Mouse (Mus musculus): ENCODE measurements around the gene Arhgap35. TPM values are rescaled to one million over a fixed set of nuclear protein-coding genes. Genes with fewer than 3 reads are reported as not detected.

The Arhgap35 gene
- polyA plus RNA-seq, 1 experiment from 2014 or later: 41.5 TPM

GRCm38 (mm10) chr7:16587649-16588048 is 27.1 kb downstream of the Arhgap35 start:
- ATAC-seq (ENCODE audit: low FRiP score, low TSS enrichment): no peak
- Histone ChIP-seq H3K36me3 (ENCODE audit: control insufficient read depth, insufficient read depth, low read length) (no peaks in the 10 kb centered on the region), H3K4me2 (ENCODE audit: low read length) (no peak overlapping the region), H3K27ac (replicated peaks; ENCODE audit: low read depth, low read length) (no peak overlapping the region), H3K4me1 (ENCODE audit: control insufficient read depth, insufficient read depth, low read length) (peaks cover 3% of the 10 kb centered on the region; the same call in 1 of the 2 replicates), H3K27me3 (ENCODE audit: control insufficient read depth, insufficient read depth, low read length) (no peaks in the 10 kb centered on the region), H3K4me3 (replicated peaks; ENCODE audit: low read depth, low read length) (no peak overlapping the region), H3K9me3 (ENCODE audit: control insufficient read depth, low read length) (no peaks in the 10 kb centered on the region), H3K9ac (replicated peaks; ENCODE audit: low read length) (no peak overlapping the region)
- no peak for DNase-seq
- 93% methylated on average over 3 of the region's 3 CpGs for WGBS

GRCm38 (mm10) chr7:16584384-16584783 is 30.4 kb downstream of the Arhgap35 start:
- Histone ChIP-seq H3K27ac (replicated peaks; ENCODE audit: low read depth, low read length) (no peak overlapping the region), H3K4me1 (ENCODE audit: control insufficient read depth, insufficient read depth, low read length) (peaks cover 3% of the 10 kb centered on the region; the same call in 1 of the 2 replicates), H3K9me3 (ENCODE audit: control insufficient read depth, low read length) (no peaks in the 10 kb centered on the region), H3K27me3 (ENCODE audit: control insufficient read depth, insufficient read depth, low read length) (no peaks in the 10 kb centered on the region), H3K9ac (replicated peaks; ENCODE audit: low read length) (no peak overlapping the region), H3K4me2 (ENCODE audit: low read length) (no peak overlapping the region), H3K36me3 (ENCODE audit: control insufficient read depth, insufficient read depth, low read length) (no peaks in the 10 kb centered on the region), H3K4me3 (replicated peaks; ENCODE audit: low read depth, low read length) (no peak overlapping the region)
- DNase-seq (peak; percentile 33), ATAC-seq (ENCODE audit: low FRiP score, low TSS enrichment) (no peak)

- WGBS: 84% methylated on average over 1 of the region's 1 CpGs
- H3K4me3 ChIP-seq (replicated peaks; ENCODE audit: low read depth, low read length): no peak overlapping the region
- ATAC-seq (ENCODE audit: low FRiP score, low TSS enrichment) (no peak), DNase-seq (no peak)
- no peak overlapping the region for H3K4me2 ChIP-seq (ENCODE audit: low read length)
- H3K4me1 ChIP-seq (ENCODE audit: control insufficient read depth, insufficient read depth, low read length): peaks cover 3% of the 10 kb centered on the region; the same call in 1 of the 2 replicates
- no peak overlapping the region for H3K9ac ChIP-seq (replicated peaks; ENCODE audit: low read length)
- no peaks in the 10 kb centered on the region for H3K36me3 ChIP-seq (ENCODE audit: control insufficient read depth, insufficient read depth, low read length)
- no peaks in the 10 kb centered on the region for H3K27me3 ChIP-seq (ENCODE audit: control insufficient read depth, insufficient read depth, low read length)
- H3K27ac ChIP-seq (replicated peaks; ENCODE audit: low read depth, low read length): no peak overlapping the region
- no peaks in the 10 kb centered on the region for H3K9me3 ChIP-seq (ENCODE audit: control insufficient read depth, low read length)
These were observed 31.0 kb downstream of the Arhgap35 start for GRCm38 (mm10) chr7:16583775-16584174.

- WGBS: 93% methylated on average over 3 of the region's 3 CpGs
- ATAC-seq (ENCODE audit: low FRiP score, low TSS enrichment): no peak
- no peaks in the 10 kb centered on the region for H3K36me3 ChIP-seq (ENCODE audit: control insufficient read depth, insufficient read depth, low read length)
- DNase-seq: no peak
- H3K4me2 ChIP-seq (ENCODE audit: low read length): no peak overlapping the region
- no peak overlapping the region for H3K9ac ChIP-seq (replicated peaks; ENCODE audit: low read length)
- H3K27me3 ChIP-seq (ENCODE audit: control insufficient read depth, insufficient read depth, low read length): no peaks in the 10 kb centered on the region
- no peak overlapping the region for H3K27ac ChIP-seq (replicated peaks; ENCODE audit: low read depth, low read length)
- peaks cover 3% of the 10 kb centered on the region; the same call in 1 of the 2 replicates for H3K4me1 ChIP-seq (ENCODE audit: control insufficient read depth, insufficient read depth, low read length)
- no peaks in the 10 kb centered on the region for H3K9me3 ChIP-seq (ENCODE audit: control insufficient read depth, low read length)
- no peak overlapping the region for H3K4me3 ChIP-seq (replicated peaks; ENCODE audit: low read depth, low read length)
These were observed 32.5 kb downstream of the Arhgap35 start for GRCm38 (mm10) chr7:16582299-16582698.

DNA sequence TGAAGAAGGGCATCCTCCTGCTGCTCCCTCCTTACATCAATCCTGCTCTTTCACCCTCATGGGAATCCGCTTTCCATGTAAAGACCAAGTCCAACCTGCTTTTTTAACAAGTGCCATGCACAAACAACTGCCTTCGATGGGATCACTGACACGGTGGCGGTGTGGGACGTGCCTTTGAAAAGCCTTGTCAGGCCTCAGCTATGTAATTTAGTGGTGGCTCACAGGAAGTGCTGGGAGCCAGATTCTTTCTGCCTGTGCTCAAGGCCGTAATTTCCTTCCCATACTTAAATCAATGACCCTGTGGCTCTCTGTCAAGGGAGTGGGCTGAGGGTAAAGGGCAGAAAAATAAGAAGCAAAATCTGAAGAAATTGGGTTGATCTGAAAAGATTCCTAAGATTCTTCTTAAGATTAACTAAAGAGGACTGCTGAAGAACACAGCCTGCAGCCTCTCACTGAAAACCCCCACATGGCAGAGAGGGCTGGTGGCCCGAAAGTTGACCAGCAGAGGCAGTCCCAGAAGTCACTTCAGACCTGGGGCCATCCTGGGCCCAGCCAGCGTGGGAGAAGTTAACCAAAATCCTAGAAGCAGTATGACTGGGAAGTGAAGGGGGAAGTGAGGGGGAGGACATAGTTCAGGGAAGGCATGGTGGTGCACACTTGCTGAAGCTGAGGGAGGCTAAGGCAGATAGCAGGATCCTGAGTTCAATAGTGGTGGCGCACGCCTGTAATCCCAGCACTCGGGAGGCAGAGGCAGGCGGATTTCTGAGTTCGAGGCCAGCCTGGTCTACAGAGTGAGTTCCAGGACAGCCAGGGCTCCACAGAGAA is 33.3 kb downstream of the Arhgap35 start:
- no peak overlapping the region for H3K9ac ChIP-seq (replicated peaks; ENCODE audit: low read length)
- no peak overlapping the region for H3K4me2 ChIP-seq (ENCODE audit: low read length)
- DNase-seq (peak; percentile 14), ATAC-seq (ENCODE audit: low FRiP score, low TSS enrichment) (no peak)
- 69% methylated on average over 13 of the region's 13 CpGs for WGBS
- H3K27me3 ChIP-seq (ENCODE audit: control insufficient read depth, insufficient read depth, low read length): no peaks in the 10 kb centered on the region
- no peaks in the 10 kb centered on the region for H3K9me3 ChIP-seq (ENCODE audit: control insufficient read depth, low read length)
- no peak overlapping the region for H3K4me3 ChIP-seq (replicated peaks; ENCODE audit: low read depth, low read length)
- no peaks in the 10 kb centered on the region for H3K36me3 ChIP-seq (ENCODE audit: control insufficient read depth, insufficient read depth, low read length)
- H3K4me1 ChIP-seq (ENCODE audit: control insufficient read depth, insufficient read depth, low read length): peaks cover 3% of the 10 kb centered on the region; the same call in 1 of the 2 replicates
- peak overlapping the region; percentile 55 for H3K27ac ChIP-seq (replicated peaks; ENCODE audit: low read depth, low read length)

GRCm38 (mm10) chr7:16576719-16577118 is 38.1 kb downstream of the Arhgap35 start:
- no peaks in the 10 kb centered on the region for H3K27me3 ChIP-seq (ENCODE audit: control insufficient read depth, insufficient read depth, low read length)
- no peak overlapping the region for H3K4me2 ChIP-seq (ENCODE audit: low read length)
- DNase-seq (no peak), ATAC-seq (ENCODE audit: low FRiP score, low TSS enrichment) (no peak)
- H3K27ac ChIP-seq (replicated peaks; ENCODE audit: low read depth, low read length): no peak overlapping the region
- no peak overlapping the region for H3K4me3 ChIP-seq (replicated peaks; ENCODE audit: low read depth, low read length)
- H3K9me3 ChIP-seq (ENCODE audit: control insufficient read depth, low read length): no peaks in the 10 kb centered on the region
- H3K36me3 ChIP-seq (ENCODE audit: control insufficient read depth, insufficient read depth, low read length): no peaks in the 10 kb centered on the region
- 70% methylated on average over 1 of the region's 1 CpGs for WGBS
- H3K9ac ChIP-seq (replicated peaks; ENCODE audit: low read length): no peak overlapping the region
- H3K4me1 ChIP-seq (ENCODE audit: control insufficient read depth, insufficient read depth, low read length): no peaks in the 10 kb centered on the region

DNA sequence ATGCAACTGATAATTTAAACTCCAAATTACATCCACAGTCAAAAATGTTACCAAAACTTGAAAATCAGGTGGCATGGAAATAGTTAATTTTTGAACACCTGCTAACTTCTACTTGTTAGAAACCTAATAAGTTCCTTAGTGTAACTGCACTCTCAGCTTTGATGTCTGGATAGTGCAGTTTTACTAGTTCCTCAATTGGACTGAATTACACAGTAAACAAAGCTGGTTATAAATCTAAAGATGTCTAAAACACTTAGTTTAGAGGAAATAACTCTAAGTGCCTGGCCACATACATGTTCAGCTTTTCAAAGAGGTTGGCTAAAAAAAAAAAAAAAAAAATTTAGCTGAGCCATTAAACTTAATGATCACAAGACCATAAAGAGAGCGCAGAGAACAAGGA is 43.6 kb downstream of the Arhgap35 start:
- Histone ChIP-seq H3K4me2 (ENCODE audit: low read length) (no peak overlapping the region), H3K36me3 (ENCODE audit: control insufficient read depth, insufficient read depth, low read length) (no peaks in the 10 kb centered on the region), H3K27me3 (ENCODE audit: control insufficient read depth, insufficient read depth, low read length) (no peaks in the 10 kb centered on the region), H3K4me3 (replicated peaks; ENCODE audit: low read depth, low read length) (no peak overlapping the region), H3K9ac (replicated peaks; ENCODE audit: low read length) (no peak overlapping the region), H3K4me1 (ENCODE audit: control insufficient read depth, insufficient read depth, low read length) (no peaks in the 10 kb centered on the region), H3K27ac (replicated peaks; ENCODE audit: low read depth, low read length) (no peak overlapping the region), H3K9me3 (ENCODE audit: control insufficient read depth, low read length) (no peaks in the 10 kb centered on the region)
- ATAC-seq (ENCODE audit: low FRiP score, low TSS enrichment) (no peak), DNase-seq (no peak)
- 95% methylated on average over 1 of the region's 1 CpGs for WGBS

DNA sequence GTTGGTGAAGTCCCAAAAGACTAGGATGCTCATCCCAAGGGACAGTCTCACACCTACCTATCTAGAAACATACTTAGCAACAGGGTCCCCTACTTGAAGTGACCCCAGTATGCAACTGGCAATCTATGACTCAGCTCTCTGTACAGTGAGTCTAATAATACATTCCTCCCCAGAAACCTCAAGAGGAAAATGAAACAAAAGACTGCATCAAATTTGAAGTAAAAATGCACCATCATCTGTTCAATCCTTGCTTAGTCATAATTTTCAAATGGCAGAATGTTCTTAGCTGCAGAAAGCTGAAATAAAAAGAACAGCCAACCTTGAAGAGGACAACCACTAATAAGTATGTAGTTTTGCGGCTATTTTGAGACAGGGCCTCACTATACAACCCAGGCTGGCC is 44.1 kb downstream of the Arhgap35 start:
- no peak overlapping the region for H3K4me2 ChIP-seq (ENCODE audit: low read length)
- no peak overlapping the region for H3K4me3 ChIP-seq (replicated peaks; ENCODE audit: low read depth, low read length)
- no peaks in the 10 kb centered on the region for H3K4me1 ChIP-seq (ENCODE audit: control insufficient read depth, insufficient read depth, low read length)
- 100% methylated on average over 1 of the region's 1 CpGs for WGBS
- H3K9ac ChIP-seq (replicated peaks; ENCODE audit: low read length): no peak overlapping the region
- no peak for DNase-seq
- no peak for ATAC-seq (ENCODE audit: low FRiP score, low TSS enrichment)
- H3K27ac ChIP-seq (replicated peaks; ENCODE audit: low read depth, low read length): no peak overlapping the region
- no peaks in the 10 kb centered on the region for H3K27me3 ChIP-seq (ENCODE audit: control insufficient read depth, insufficient read depth, low read length)
- H3K36me3 ChIP-seq (ENCODE audit: control insufficient read depth, insufficient read depth, low read length): no peaks in the 10 kb centered on the region
- no peaks in the 10 kb centered on the region for H3K9me3 ChIP-seq (ENCODE audit: control insufficient read depth, low read length)

DNA sequence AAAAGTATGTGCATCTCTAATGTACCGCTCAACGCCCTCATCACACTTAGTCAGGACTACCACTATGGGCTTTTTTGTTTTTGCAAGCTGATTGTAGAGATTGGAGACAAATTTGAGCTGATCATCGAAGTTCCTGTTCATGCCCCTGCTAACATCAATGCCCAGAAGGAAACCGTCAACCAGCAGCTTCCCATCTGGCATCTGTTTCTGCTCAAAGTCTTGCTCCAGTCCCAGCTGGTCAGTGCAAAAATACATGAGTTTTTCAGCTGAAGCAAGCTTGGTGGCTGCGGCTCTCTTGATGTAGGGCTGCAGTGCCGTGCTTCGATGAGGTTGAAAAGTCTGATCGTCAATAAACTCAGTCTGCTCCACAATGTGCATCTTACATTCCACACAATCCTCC is 50.3 kb downstream of the Arhgap35 start:
- DNase-seq: no peak
- Histone ChIP-seq H3K4me3 (replicated peaks; ENCODE audit: low read depth, low read length) (no peak overlapping the region), H3K4me1 (ENCODE audit: control insufficient read depth, insufficient read depth, low read length) (no peaks in the 10 kb centered on the region), H3K36me3 (ENCODE audit: control insufficient read depth, insufficient read depth, low read length) (peaks cover 45% of the 10 kb centered on the region), H3K4me2 (ENCODE audit: low read length) (no peak overlapping the region), H3K27me3 (ENCODE audit: control insufficient read depth, insufficient read depth, low read length) (no peaks in the 10 kb centered on the region), H3K27ac (replicated peaks; ENCODE audit: low read depth, low read length) (no peak overlapping the region), H3K9me3 (ENCODE audit: control insufficient read depth, low read length) (no peaks in the 10 kb centered on the region), H3K9ac (replicated peaks; ENCODE audit: low read length) (no peak overlapping the region)
- WGBS: 97% methylated on average over 8 of the region's 8 CpGs
- ATAC-seq (ENCODE audit: low FRiP score, low TSS enrichment): no peak

Data from midbrain, embryonic 14.5 days (tissue).